Mouse (Mus musculus): ENCODE data around the gene Fbxw25.
"Not testable (repeated sequence)": the region's sequence is repeated elsewhere in the genome, so short reads cannot be mapped to it uniquely, and the experiment has no call there.

Gene Fbxw25

DNA sequence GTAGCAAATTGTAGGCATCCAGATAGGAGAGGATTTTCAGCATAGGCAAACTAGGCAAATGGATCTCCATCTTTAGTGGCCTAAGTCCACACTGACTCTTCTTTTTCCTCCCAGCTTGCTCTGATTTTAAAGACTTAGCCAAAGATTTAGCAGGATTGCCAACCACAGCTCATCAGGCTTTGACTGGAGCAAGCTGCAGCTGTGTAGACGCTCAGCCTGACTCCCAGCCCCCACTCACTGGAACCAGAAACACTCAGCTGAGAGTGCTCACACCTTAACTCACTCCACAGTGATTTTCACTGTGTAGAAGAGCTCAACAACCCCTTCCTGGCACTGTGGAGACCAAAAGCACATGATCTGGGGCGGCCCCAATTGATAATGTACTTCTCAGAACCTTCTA lies at the start of gene Fbxw25:
Fbxw25 (minus strand) TSS at position 101 of the 400 bp plus-strand sequence.
- not testable (repeated sequence) for DNase-seq (ENCODE audit: low spot score)

DNA sequence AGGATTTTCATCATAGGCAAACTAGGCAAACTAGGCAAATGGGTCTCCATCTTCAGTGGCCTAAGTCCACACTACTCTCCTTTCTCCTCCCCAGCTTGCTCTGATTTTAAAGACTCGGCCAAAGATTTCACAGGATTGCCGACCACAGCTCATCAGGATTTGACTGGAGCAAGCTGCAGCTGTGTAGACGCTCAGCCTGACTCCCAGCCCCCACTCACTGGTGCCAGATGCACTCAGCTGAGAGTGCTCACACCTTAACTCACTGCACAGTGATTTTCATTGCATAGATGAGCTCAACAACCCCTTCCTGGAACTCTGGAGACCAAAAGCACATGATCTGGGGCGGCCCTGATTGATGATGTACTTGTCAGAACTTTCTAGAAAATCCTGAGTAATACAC lies 38.1 kb upstream of the Fbxw25 start, which contains the start of gene Fbxw18:
Fbxw18 (minus strand) TSS at position 101 of the 400 bp plus-strand sequence.
- DNase-seq (ENCODE audit: low spot score) = not testable (repeated sequence)

- DNase-seq (ENCODE audit: low spot score) = peak; percentile 7
These were observed 20.8 kb upstream of the Fbxw25 start for GRCm38 (mm10) chr9:109685299-109685698.

DNA sequence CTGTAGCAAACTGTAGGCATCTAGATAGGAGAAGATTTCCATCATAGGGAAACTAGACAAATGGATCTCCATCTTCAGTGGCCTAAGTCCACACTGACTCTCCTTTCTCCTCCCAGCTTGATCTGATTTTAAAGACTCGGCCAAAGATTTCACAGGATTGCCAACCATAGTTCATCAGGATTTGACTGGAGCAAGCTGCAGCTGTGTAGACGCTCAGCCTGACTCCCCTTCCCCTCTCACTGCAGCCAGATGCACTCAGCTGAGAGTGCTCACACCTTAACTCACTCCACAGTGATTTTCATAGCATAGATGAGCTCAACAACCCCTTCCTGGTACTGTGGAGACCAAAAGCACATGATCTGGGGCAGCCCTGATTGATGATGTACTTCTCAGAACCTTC lies 38.5 kb downstream of the Fbxw25 start, which contains the start of gene Fbxw24:
Fbxw24 (minus strand) TSS at position 101 of the 400 bp plus-strand sequence.
- DNase-seq (ENCODE audit: low spot score) = not testable (repeated sequence)

- DNase-seq (ENCODE audit: low spot score) = not testable (repeated sequence)
These were observed 57.6 kb downstream of the Fbxw25 start for GRCm38 (mm10) chr9:109606837-109607236.

DNA sequence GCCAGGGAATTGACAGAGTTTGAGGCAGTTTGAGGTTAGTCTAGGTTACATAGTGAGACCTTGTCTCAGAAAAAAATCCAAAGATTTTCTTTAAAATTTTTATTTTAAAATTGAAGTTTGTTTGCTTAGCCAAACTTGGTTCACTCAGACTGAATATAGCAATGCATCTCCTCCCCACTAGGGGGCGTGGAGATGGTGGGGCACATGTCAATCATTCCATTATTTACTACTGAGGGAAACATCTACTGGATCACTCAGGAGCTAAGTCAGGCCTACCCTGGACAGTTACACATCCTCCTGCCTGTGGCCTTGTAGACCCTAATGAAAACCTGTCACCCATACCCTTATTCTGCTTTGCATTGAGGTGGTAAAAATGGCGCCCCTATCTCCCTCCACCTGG lies 62.3 kb downstream of the Fbxw25 start:
- peak; percentile 3 for DNase-seq (ENCODE audit: low spot score)

DNA sequence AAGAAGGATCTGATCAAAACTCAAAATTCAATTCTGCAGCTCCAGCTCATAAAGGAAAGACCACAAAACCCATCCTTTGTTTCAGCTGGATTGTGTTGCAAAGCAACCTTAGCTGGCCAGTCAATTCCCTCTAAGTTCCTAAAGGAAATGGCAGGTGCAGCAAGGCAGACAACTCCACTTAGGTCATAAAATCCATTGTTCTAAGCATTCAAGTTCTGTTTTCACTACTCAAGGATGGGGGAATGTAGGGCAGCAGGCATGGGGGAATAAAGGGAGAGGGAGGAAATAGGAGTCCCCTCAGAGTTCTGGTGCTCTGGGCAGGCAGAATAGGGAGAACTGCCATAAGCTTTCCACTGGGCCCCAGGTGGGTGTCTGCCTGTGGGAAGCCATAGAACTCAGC lies 67.2 kb downstream of the Fbxw25 start:
- DNase-seq (ENCODE audit: low spot score) = no peak

Data from c-Kit-positive CD71-positive TER-119-positive erythroid progenitor cells, embryonic 14.5 days (primary cell).